Mouse (Mus musculus) limb, embryonic 15.5 days (tissue): ENCODE results near the gene Gzmc. TPM values are rescaled to one million over a fixed set of nuclear protein-coding genes. Genes with fewer than 3 reads are reported as not detected.
"Not testable (repeated sequence)": the region's sequence is repeated elsewhere in the genome, so short reads cannot be mapped to it uniquely, and the experiment has no call there.

Experiments
- ATAC-seq: fragments of 200-750 bp; cut with Nextera tagmentation; 2 replicates; pipeline ENCODE4 v1.8.0; 2017; ENCODE audit warnings: low read depth, moderate TSS enrichment; ENCODE audit not compliant: insufficient number of reproducible peaks, low FRiP score, low TSS enrichment
- H3K27ac ChIP-seq: fragments of 300-500 bp; sonication (generic); 2 replicates; pipeline ENCODE4 v1.5.1; 2015; ENCODE audit warnings: moderate library complexity, mild to moderate bottlenecking, inconsistent platforms
- H3K27me3 ChIP-seq: fragments of 300-500 bp; sonication (generic); 2 replicates; pipeline ENCODE4 v1.6.1; 2015; ENCODE audit warnings: inconsistent platforms
- H3K36me3 ChIP-seq: fragments of 300-500 bp; sonication (generic); 2 replicates; pipeline ENCODE4 v1.6.1; 2015; ENCODE audit warnings: inconsistent platforms
- H3K4me1 ChIP-seq: fragments of 300-500 bp; sonication (generic); 2 replicates; pipeline ENCODE4 v1.6.1; 2015; ENCODE audit warnings: inconsistent platforms
- H3K4me2 ChIP-seq: fragments of 300-500 bp; sonication (generic); 2 replicates; pipeline ENCODE4 v1.6.1; 2015; ENCODE audit warnings: mild to moderate bottlenecking, inconsistent platforms
- H3K4me3 ChIP-seq: fragments of 300-500 bp; sonication (generic); 2 replicates; pipeline ENCODE4 v1.5.1; 2015; ENCODE audit warnings: mild to moderate bottlenecking, inconsistent platforms
- H3K9ac ChIP-seq: fragments of 300-500 bp; sonication (generic); 2 replicates; pipeline ENCODE4 v1.6.1; 2015; ENCODE audit warnings: inconsistent platforms
- H3K9me3 ChIP-seq: fragments of 300-500 bp; sonication (generic); 2 replicates; pipeline ENCODE4 v1.6.1; 2016; ENCODE audit warnings: inconsistent platforms
- WGBS: fragments of 180-500 bp; shearing (Covaris S2); methylation state at CpG from one replicate; pipeline ENCODE4 v1.1.7; 2015; 5-methylcytosine and 5-hydroxymethylcytosine counted together
- polyA plus RNA-seq: library from polyadenylated mRNA; unstranded; fragments of >200 nt; fragmentation: Nextera tagmentation; extraction: Ambion mirVana; gene quantifications from 2 replicates; pipeline ENCODE4 v1.2.1, GENCODE M21; 2015

Gzmc gene
- 0.28 and 0.34 TPM in 2 replicates for polyA plus RNA-seq

GRCm38 (mm10) chr14:56234556-56234955 lies at the start of gene Gzmc:
Gene Gzmc (minus strand): TSS chr14:56234656.
- H3K27ac ChIP-seq: no peak within 1 kb of the TSS
- H3K36me3 ChIP-seq: no peaks in the 10 kb centered on the region
- WGBS: 79% methylated on average over 2 of the region's 2 CpGs
- no peak within 1 kb of the TSS for H3K4me2 ChIP-seq
- no peak for ATAC-seq
- H3K27me3 ChIP-seq: no peaks in the 10 kb centered on the region
- no peaks in the 10 kb centered on the region for H3K4me1 ChIP-seq
- no peak within 1 kb of the TSS for H3K9ac ChIP-seq
- H3K9me3 ChIP-seq: no peaks in the 10 kb centered on the region
- no peak within 1 kb of the TSS for H3K4me3 ChIP-seq

- Histone ChIP-seq H3K36me3 (no peaks in the 10 kb centered on the region), H3K4me1 (no peaks in the 10 kb centered on the region), H3K9ac (no peak overlapping the region), H3K27me3 (no peaks in the 10 kb centered on the region), H3K4me2 (no peak overlapping the region), H3K9me3 (no peaks in the 10 kb centered on the region), H3K4me3 (no peak overlapping the region), H3K27ac (no peak overlapping the region)
- no peak for ATAC-seq
- WGBS: 73% methylated on average over 1 of the region's 1 CpGs
Measured at GRCm38 (mm10) chr14:56283816-56284215, 49.4 kb upstream of the Gzmc start.

- Histone ChIP-seq H3K27ac (no peak overlapping the region), H3K4me3 (no peak overlapping the region), H3K4me1 (no peaks in the 10 kb centered on the region; the same call in 1 of the 2 replicates), H3K27me3 (no peaks in the 10 kb centered on the region), H3K9ac (no peak overlapping the region), H3K9me3 (no peaks in the 10 kb centered on the region), H3K4me2 (no peak overlapping the region), H3K36me3 (no peaks in the 10 kb centered on the region)
- 25% methylated on average over 5 of the region's 5 CpGs for WGBS
- no peak for ATAC-seq
Measured at GRCm38 (mm10) chr14:56281090-56281489, 46.6 kb upstream of the Gzmc start.

GRCm38 (mm10) chr14:56278691-56279090 lies 44.2 kb upstream of the Gzmc start:
- not testable (repeated sequence) for H3K27me3 ChIP-seq, H3K4me1 ChIP-seq, H3K9ac ChIP-seq, ATAC-seq, H3K27ac ChIP-seq, H3K36me3 ChIP-seq, H3K4me3 ChIP-seq, H3K4me2 ChIP-seq, H3K9me3 ChIP-seq
- WGBS: 43% methylated on average over 7 of the region's 7 CpGs

- not testable (repeated sequence) for H3K9ac ChIP-seq, H3K4me1 ChIP-seq, H3K36me3 ChIP-seq, H3K9me3 ChIP-seq, H3K27me3 ChIP-seq, H3K4me2 ChIP-seq, H3K4me3 ChIP-seq, H3K27ac ChIP-seq, ATAC-seq
- 78% methylated on average over 7 of the region's 7 CpGs for WGBS
Measured at GRCm38 (mm10) chr14:56276096-56276495, 41.6 kb upstream of the Gzmc start.

GRCm38 (mm10) chr14:56266109-56266508 lies 31.7 kb upstream of the Gzmc start:
- Histone ChIP-seq H3K9me3 (no peaks in the 10 kb centered on the region), H3K4me2 (no peak overlapping the region), H3K4me1 (no peaks in the 10 kb centered on the region), H3K27ac (no peak overlapping the region), H3K9ac (no peak overlapping the region), H3K36me3 (no peaks in the 10 kb centered on the region), H3K4me3 (no peak overlapping the region), H3K27me3 (no peaks in the 10 kb centered on the region)
- no peak for ATAC-seq
- WGBS: 80% methylated on average over 1 of the region's 1 CpGs

- Histone ChIP-seq H3K4me1 (no peaks in the 10 kb centered on the region), H3K4me3 (no peak within 1 kb of the TSS), H3K36me3 (no peaks in the 10 kb centered on the region), H3K27ac (no peak within 1 kb of the TSS), H3K4me2 (no peak within 1 kb of the TSS), H3K9me3 (no peaks in the 10 kb centered on the region), H3K9ac (no peak within 1 kb of the TSS), H3K27me3 (no peaks in the 10 kb centered on the region)
- WGBS: 89% methylated on average over 5 of the region's 5 CpGs
- ATAC-seq: no peak
Measured at GRCm38 (mm10) chr14:56262153-56262552, 27.7 kb upstream of the Gzmc start, which contains the start of gene Gzmb. Gene Gzmb (minus strand): TSS chr14:56262260.

- Histone ChIP-seq H3K27me3 (no peaks in the 10 kb centered on the region), H3K9me3 (no peaks in the 10 kb centered on the region), H3K36me3 (no peaks in the 10 kb centered on the region), H3K4me3 (no peak overlapping the region), H3K27ac (no peak overlapping the region), H3K9ac (no peak overlapping the region), H3K4me2 (no peak overlapping the region), H3K4me1 (no peaks in the 10 kb centered on the region)
- no peak for ATAC-seq
Measured at GRCm38 (mm10) chr14:56240409-56240808, 6.0 kb upstream of the Gzmc start.

- Histone ChIP-seq H3K4me2 (no peak within 1 kb of the TSS), H3K9me3 (no peaks in the 10 kb centered on the region), H3K9ac (no peak within 1 kb of the TSS), H3K4me3 (no peak within 1 kb of the TSS), H3K27ac (no peak within 1 kb of the TSS), H3K27me3 (no peaks in the 10 kb centered on the region), H3K36me3 (no peaks in the 10 kb centered on the region), H3K4me1 (no peaks in the 10 kb centered on the region)
- WGBS: 92% methylated on average over 4 of the region's 4 CpGs
- ATAC-seq: no peak
Measured at GRCm38 (mm10) chr14:56211317-56211716, 23.1 kb downstream of the Gzmc start, which contains the start of gene Gzmf. Gene Gzmf (minus strand): TSS chr14:56211417.

GRCm38 (mm10) chr14:56205613-56206012 lies 28.8 kb downstream of the Gzmc start:
- Histone ChIP-seq H3K4me2 (no peak overlapping the region), H3K27ac (no peak overlapping the region), H3K9me3 (no peaks in the 10 kb centered on the region), H3K9ac (no peak overlapping the region), H3K4me1 (no peaks in the 10 kb centered on the region), H3K36me3 (no peaks in the 10 kb centered on the region), H3K27me3 (no peaks in the 10 kb centered on the region), H3K4me3 (no peak overlapping the region)
- WGBS: 83% methylated on average over 1 of the region's 1 CpGs
- ATAC-seq: no peak

- not testable (repeated sequence) for H3K4me2 ChIP-seq, H3K27me3 ChIP-seq, H3K4me1 ChIP-seq, ATAC-seq, H3K9me3 ChIP-seq, H3K9ac ChIP-seq, H3K36me3 ChIP-seq, H3K4me3 ChIP-seq, H3K27ac ChIP-seq
- WGBS: 32% methylated on average over 5 of the region's 5 CpGs
Measured at GRCm38 (mm10) chr14:56205021-56205420, 29.4 kb downstream of the Gzmc start.

- 8% methylated on average over 2 of the region's 2 CpGs for WGBS
- no peaks in the 10 kb centered on the region for H3K36me3 ChIP-seq
Measured at GRCm38 (mm10) chr14:56203975-56204374, 30.5 kb downstream of the Gzmc start.

GRCm38 (mm10) chr14:56186946-56187345 lies 47.5 kb downstream of the Gzmc start:
- H3K9me3 ChIP-seq: no peaks in the 10 kb centered on the region

More at GRCm38 (mm10) chr14:56203975-56204374, 30.5 kb downstream of the Gzmc start:
- H3K9me3 ChIP-seq: no peaks in the 10 kb centered on the region
- H3K4me3 ChIP-seq: no peak overlapping the region
- ATAC-seq: no peak
- H3K27ac ChIP-seq: no peak overlapping the region
- H3K4me2 ChIP-seq: no peak overlapping the region
- H3K4me1 ChIP-seq: no peaks in the 10 kb centered on the region
- no peaks in the 10 kb centered on the region for H3K27me3 ChIP-seq
- H3K9ac ChIP-seq: no peak overlapping the region

More at GRCm38 (mm10) chr14:56186946-56187345, 47.5 kb downstream of the Gzmc start:
- Histone ChIP-seq H3K27ac (no peak overlapping the region), H3K9ac (no peak overlapping the region), H3K4me1 (no peaks in the 10 kb centered on the region), H3K4me2 (no peak overlapping the region), H3K27me3 (no peaks in the 10 kb centered on the region), H3K4me3 (no peak overlapping the region), H3K36me3 (no peaks in the 10 kb centered on the region)
- 62% methylated on average over 6 of the region's 6 CpGs for WGBS
- ATAC-seq: no peak
